Mouse (Mus musculus): ENCODE measurements around the gene Sema6c. TPM values are rescaled to one million over a fixed set of nuclear protein-coding genes. Genes with fewer than 3 reads are reported as not detected.

Sema6c gene
- 1.2 and 1.7 TPM in 2 replicates for total RNA-seq (2023)

DNA sequence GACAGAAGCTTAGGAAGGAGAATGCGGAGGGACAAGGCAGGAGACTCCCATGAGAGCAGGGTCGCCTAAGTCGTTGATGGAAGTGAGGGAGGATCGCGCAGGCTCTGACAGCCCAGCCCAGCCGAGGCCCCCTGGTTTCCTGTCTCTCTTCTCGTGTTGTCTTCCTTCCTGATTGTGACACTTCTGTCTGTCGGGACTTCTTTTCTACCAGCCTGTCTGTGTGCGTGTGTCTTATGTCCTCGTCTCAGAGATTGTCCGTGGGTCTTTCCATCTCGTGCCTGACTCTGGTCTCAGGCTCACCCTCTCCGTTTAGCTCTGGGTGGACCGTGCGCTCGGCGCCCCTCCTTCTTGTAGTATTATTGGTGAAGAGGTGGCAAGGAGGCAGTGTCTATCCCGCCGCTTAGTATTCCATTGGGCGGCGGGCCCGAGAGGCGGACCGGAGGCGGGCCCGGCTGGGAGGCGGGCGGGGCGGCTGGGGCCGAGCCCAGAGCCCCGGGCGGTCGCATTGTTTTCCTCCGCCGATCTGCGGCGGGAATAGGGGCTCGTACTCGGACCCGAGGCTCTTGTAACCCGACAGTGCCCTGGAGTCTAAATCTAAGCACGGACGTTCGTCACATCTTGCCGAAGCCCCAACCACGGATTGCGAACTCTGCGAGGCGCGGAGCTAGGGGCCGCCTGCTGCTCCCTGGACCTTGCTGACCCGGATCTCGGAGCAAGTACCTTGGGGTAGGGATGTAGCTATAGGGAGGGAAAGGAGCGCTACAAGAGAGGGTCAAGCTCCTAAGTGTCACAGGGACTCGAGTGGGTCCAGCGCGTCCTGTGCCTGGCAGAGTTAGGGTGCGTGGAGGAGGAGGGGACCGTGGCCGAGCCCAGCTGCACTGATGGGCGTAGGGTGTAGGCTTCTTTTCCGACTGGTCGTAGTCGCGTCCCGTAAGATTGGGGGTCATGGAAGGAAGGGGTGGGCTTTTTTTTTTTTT, at the start of gene Sema6c:
TSS of gene Sema6c (plus strand) at position 471 of the 977 bp plus-strand sequence.

DNA sequence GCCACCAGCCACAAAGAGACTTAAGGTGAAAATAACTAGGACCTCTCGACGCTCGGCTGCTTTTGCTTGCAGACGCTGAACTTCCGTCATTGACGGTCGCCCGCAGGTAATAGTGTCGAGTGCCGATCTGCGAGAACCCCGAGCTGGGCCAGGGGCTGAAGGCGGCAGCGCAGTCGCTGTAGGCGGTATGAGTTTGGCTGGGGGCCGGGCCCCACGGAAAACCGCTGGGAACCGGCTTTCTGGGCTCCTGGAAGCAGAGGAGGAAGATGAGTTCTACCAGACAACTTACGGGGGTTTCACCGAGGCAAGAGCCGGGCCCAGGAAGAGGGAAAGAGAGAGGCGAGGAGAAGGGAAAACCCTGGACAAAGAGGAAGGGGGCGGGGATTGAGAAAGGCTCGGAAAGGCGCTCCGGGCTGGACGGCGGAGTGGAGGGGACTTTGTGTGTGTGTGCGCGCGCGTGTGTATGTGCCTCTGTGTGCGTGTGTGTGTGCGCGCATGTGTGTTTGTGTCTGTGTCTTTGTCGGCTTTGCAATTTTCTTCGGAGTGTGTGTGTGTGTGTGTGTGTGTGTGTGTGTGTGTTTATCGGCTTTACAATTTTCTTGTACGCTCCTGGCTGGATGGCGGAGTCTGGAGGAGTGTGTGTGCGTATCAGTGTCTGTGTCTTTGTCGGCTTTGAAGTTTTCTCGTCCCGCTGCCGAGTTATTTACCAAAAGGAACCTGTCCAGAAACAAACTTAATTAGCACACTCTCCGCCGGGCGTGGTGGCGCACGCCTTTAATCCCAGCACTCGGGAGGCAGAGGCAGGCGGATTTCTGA, 49.1 kb upstream of the Sema6c start, which contains the start of gene Vps72:
TSS of gene Vps72 (plus strand) at position 112 of the 816 bp plus-strand sequence.

GRCm38 (mm10) chr3:95124246-95124645, 36.0 kb upstream of the Sema6c start, which contains the start of gene Tmod4:
Gene Tmod4, plus strand, starts transcription at chr3:95124476.

GRCm38 (mm10) chr3:95133680-95134101, 26.6 kb upstream of the Sema6c start, which contains the start of the genes Scnm1 and Lysmd1:
Gene Scnm1, minus strand, starts transcription at chr3:95134011.
Gene Lysmd1, plus strand, starts transcription at chr3:95134088.

DNA sequence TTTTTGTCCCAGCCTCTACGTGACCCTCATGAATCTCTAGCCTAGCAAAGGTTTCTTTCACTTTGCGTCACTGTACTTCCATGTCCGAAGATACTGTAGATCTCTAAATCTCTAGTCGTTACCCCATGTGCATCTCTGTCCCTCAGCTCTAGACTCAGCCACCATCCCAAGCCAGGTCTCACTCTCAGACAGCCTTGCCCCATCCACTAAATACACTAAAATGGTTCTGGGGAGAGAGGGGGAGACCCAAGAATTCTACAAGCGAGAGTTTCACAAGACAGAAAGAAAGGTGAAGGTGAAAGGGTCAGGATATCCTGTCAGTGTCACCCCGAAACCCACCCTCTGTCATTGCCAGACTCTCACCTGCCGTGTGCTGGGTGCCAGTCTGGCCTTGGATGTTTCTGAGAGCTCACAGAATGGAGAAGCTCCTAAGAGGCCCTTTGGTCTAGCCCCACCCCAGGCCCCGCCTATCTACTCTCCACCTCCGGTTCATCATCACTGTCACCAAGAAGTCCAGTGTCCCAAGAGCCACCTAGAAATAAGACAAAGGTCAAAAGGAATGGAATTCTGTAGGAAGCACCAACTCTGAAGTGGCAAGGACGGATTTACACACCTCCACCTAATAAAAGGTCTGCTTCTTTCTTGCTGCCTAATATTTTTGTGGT, 18.2 kb upstream of the Sema6c start, which contains the start of gene Tnfaip8l2:
TSS of gene Tnfaip8l2 (minus strand) at position 409 of the 665 bp plus-strand sequence.

GRCm38 (mm10) chr3:95217255-95218134, 57.2 kb downstream of the Sema6c start, which contains the start of gene Gabpb2:
Gene Gabpb2, minus strand, starts transcription at chr3:95217916.

Other genes with a start within 250 kb of the Sema6c start
- gene Selenbp1, start 227.4 kb upstream of the Sema6c start, total RNA-seq (2023), result 13.6 and 15.2 TPM in 2 replicates
- 24.8 and 29.7 TPM in 2 replicates for gene Rfx5, start 206.4 kb upstream of the Sema6c start, total RNA-seq (2023)
- 27.3 and 29.8 TPM in 2 replicates for gene Pi4kb, start 185.7 kb upstream of the Sema6c start, total RNA-seq (2023)
- 73.8 and 95.6 TPM in 2 replicates for gene Zfp687, start 145.0 kb upstream of the Sema6c start, total RNA-seq (2023)
- 83.0 and 92.4 TPM in 2 replicates for gene Psmd4, start 117.8 kb upstream of the Sema6c start, total RNA-seq (2023)
- gene Pip5k1a, start 53.5 kb upstream of the Sema6c start, total RNA-seq (2023), result 29.0 and 43.7 TPM in 2 replicates
- 25.3 and 27.4 TPM in 2 replicates for gene Vps72, start 49.4 kb upstream of the Sema6c start, total RNA-seq (2023)
- gene Tmod4, start 36.0 kb upstream of the Sema6c start, total RNA-seq (2023), result 0.82 and 2.2 TPM in 2 replicates
- gene Scnm1, start 26.4 kb upstream of the Sema6c start, total RNA-seq (2023), result 42.2 and 43.7 TPM in 2 replicates
- gene Lysmd1, start 26.4 kb upstream of the Sema6c start, total RNA-seq (2023), result 1.7 and 3.5 TPM in 2 replicates
- 75.9 and 91.0 TPM in 2 replicates for gene Tnfaip8l2, start 18.1 kb upstream of the Sema6c start, total RNA-seq (2023)
- 35.0 and 43.7 TPM in 2 replicates for gene Gabpb2, start 57.5 kb downstream of the Sema6c start, total RNA-seq (2023)
- gene Cdc42se1, start 68.3 kb downstream of the Sema6c start, total RNA-seq (2023), result 256 and 259 TPM in 2 replicates
- gene Mllt11, start 71.7 kb downstream of the Sema6c start, total RNA-seq (2023), result 1.3 and 2.7 TPM in 2 replicates
- gene Gm128, start 81.1 kb downstream of the Sema6c start, total RNA-seq (2023), result 0.27 and 0.38 TPM in 2 replicates
- not detected in 2 replicates for gene Bnipl, start 90.7 kb downstream of the Sema6c start, total RNA-seq (2023)
- gene Mindy1, start 120.9 kb downstream of the Sema6c start, total RNA-seq (2023), result 188 and 238 TPM in 2 replicates
- 31.3 and 33.0 TPM in 2 replicates for gene Prune1, start 121.6 kb downstream of the Sema6c start, total RNA-seq (2023)
- 1.5 and 1.7 TPM in 2 replicates for gene Anxa9, start 146.7 kb downstream of the Sema6c start, total RNA-seq (2023)
- 135 and 163 TPM in 2 replicates for gene Cers2, start 154.3 kb downstream of the Sema6c start, total RNA-seq (2023)
- 15.1 and 20.1 TPM in 2 replicates for gene Setdb1, start 196.7 kb downstream of the Sema6c start, total RNA-seq (2023)
- not detected in 2 replicates for gene 4930558C23Rik, start 242.4 kb downstream of the Sema6c start, total RNA-seq (2023)